Mouse (Mus musculus): ENCODE data around the gene Apoc1.

The Apoc1 gene

GRCm38 (mm10) chr7:19682979-19683378 lies 9.5 kb downstream of the Apoc1 start:
- no peak for DNase-seq

GRCm38 (mm10) chr7:19681202-19681694 lies 11.2 kb downstream of the Apoc1 start, which contains the start of the genes Gm44805 and Apoc4:
Gene Gm44805, minus strand, starts transcription at chr7:19681423.
Gene Apoc4, minus strand, starts transcription at chr7:19681479.
- no peak for DNase-seq

- DNase-seq = no peak
Measured at GRCm38 (mm10) chr7:19680702-19681101, 11.8 kb downstream of the Apoc1 start.

- no peak for DNase-seq
Measured at GRCm38 (mm10) chr7:19678901-19679300, 13.6 kb downstream of the Apoc1 start.

GRCm38 (mm10) chr7:19677872-19678271 lies 14.6 kb downstream of the Apoc1 start, which contains the start of gene Apoc2:
Gene Apoc2, minus strand, starts transcription at chr7:19677941.
- DNase-seq = no peak

GRCm38 (mm10) chr7:19676662-19677061 lies 15.8 kb downstream of the Apoc1 start:
- DNase-seq = no peak

GRCm38 (mm10) chr7:19675824-19676223 lies 16.6 kb downstream of the Apoc1 start:
- no peak for DNase-seq

- DNase-seq = no peak
Measured at GRCm38 (mm10) chr7:19673083-19673699, 19.3 kb downstream of the Apoc1 start.

GRCm38 (mm10) chr7:19671511-19671910 lies 20.9 kb downstream of the Apoc1 start:
- DNase-seq = no peak

GRCm38 (mm10) chr7:19668947-19669721 lies 23.3 kb downstream of the Apoc1 start:
- peak; percentile 92 for DNase-seq

GRCm38 (mm10) chr7:19667434-19667833 lies 25.0 kb downstream of the Apoc1 start:
- DNase-seq = no peak

GRCm38 (mm10) chr7:19666750-19667149 lies 25.7 kb downstream of the Apoc1 start:
- DNase-seq = no peak

GRCm38 (mm10) chr7:19664955-19665841 lies 27.3 kb downstream of the Apoc1 start, which contains the start of gene Clptm1:
Gene Clptm1, minus strand, starts transcription at chr7:19665033.
- peak; percentile 98 for DNase-seq

GRCm38 (mm10) chr7:19664455-19664954 lies 28.0 kb downstream of the Apoc1 start:
- DNase-seq = no peak

GRCm38 (mm10) chr7:19663940-19664339 lies 28.5 kb downstream of the Apoc1 start:
- no peak for DNase-seq

GRCm38 (mm10) chr7:19652614-19653013 lies 39.8 kb downstream of the Apoc1 start:
- no peak for DNase-seq

GRCm38 (mm10) chr7:19651063-19651786 lies 41.2 kb downstream of the Apoc1 start:
- no peak for DNase-seq

GRCm38 (mm10) chr7:19641223-19641622 lies 51.2 kb downstream of the Apoc1 start:
- DNase-seq = no peak
